In the genomic region with DNA sequence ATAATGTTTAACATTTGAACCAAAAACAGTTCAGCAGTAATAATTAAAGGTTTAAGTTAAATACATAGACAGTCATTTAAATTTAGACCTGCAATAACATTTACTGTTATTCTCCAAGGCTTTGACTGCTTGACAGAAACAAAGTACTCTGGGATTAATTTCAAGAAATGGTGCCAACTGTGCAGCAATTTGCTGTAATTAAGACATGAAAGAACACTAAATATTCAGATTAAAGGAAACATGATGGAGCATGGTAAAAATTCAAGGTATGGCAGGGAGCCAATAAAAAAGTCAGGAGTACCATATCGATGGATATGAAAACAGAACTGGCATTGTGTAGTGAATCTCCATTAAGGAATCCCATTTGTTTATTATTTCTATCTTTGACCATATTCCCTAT, we compare ENCODE assay signal across 20 mouse cellular contexts.
"Had no signal": no experiment of that assay in that cellular context is flagged by ENCODE, and none has a peak within 500 bp of the region (broad histone marks: within the 10 kb centered on the region; RNA-seq: fewer than 3 reads in every experiment).

No protein-coding gene starts in this region.

- H3K27ac ChIP-seq: limb, embryonic 12.5 days; limb, embryonic 15.5 days; liver, embryonic 14.5 days; macrophage; midbrain, embryonic 12.5 days; stomach, embryonic 15.5 days had no signal

- H3K9ac ChIP-seq: limb, embryonic 12.5 days; limb, embryonic 15.5 days; liver, embryonic 14.5 days; liver, postnatal 0 days; lung, embryonic 14.5 days; midbrain, embryonic 12.5 days; stomach, embryonic 15.5 days had no signal

- H3K4me2 ChIP-seq: limb, embryonic 12.5 days; limb, embryonic 15.5 days; liver, embryonic 11.5 days; lung, embryonic 14.5 days; midbrain, embryonic 12.5 days; stomach, embryonic 15.5 days had no signal

- H3K4me1 ChIP-seq: limb, embryonic 15.5 days; midbrain, embryonic 12.5 days; stomach, embryonic 15.5 days had no signal

- H3K36me3 ChIP-seq: limb, embryonic 12.5 days; limb, embryonic 15.5 days; midbrain, embryonic 12.5 days; stomach, embryonic 15.5 days had no signal

- DNase-seq: kidney, adult 18-20 months; kidney, adult 9 months; kidney, postnatal 14 days; kidney, postnatal 4 days; left cerebral cortex, postnatal 4 days; liver, postnatal 0 days; lung, embryonic 14.5 days; right cerebral cortex, postnatal 25 days; spleen, adult 18-20 months; thymus, postnatal 25 days had no signal

- H3K9me3 ChIP-seq: limb, embryonic 12.5 days; limb, embryonic 15.5 days; midbrain, embryonic 12.5 days; stomach, embryonic 15.5 days had no signal

- H3K4me3 ChIP-seq: limb, embryonic 12.5 days; limb, embryonic 15.5 days; midbrain, embryonic 12.5 days; stomach, embryonic 15.5 days had no signal

- ATAC-seq: intestine, embryonic 16.5 days; liver, postnatal 0 days; lung, postnatal 0 days; midbrain, embryonic 16.5 days had no signal

- H3K27me3 ChIP-seq: limb, embryonic 12.5 days; limb, embryonic 15.5 days; midbrain, embryonic 12.5 days; stomach, embryonic 15.5 days had no signal
